19 mouse cellular contexts compared by ENCODE assay signal in genomic region chr4:143985165-143985564, GRCm38 (mm10). TPM values are rescaled to one million over a fixed set of nuclear protein-coding genes. Genes with fewer than 3 reads are reported as not detected.
DNase-seq lines count a peak whose midpoint lies in the region.
"Had no signal": no experiment of that assay in that cellular context is flagged by ENCODE, and none has a peak within 500 bp of the region (broad histone marks: within the 10 kb centered on the region; RNA-seq: fewer than 3 reads in every experiment).

No protein-coding gene starts in this region.

- DNase-seq in adrenal gland, adult 2 months = peak; percentile 8
- peak; percentile 11 to 24 for DNase-seq in frontal cortex, postnatal 10 days (ENCODE audit: low spot score in 2 of 2)
- DNase-seq in heart, adult 9 months (ENCODE audit: low spot score in 2 of 2) = peak; percentile 30 to 57
- DNase-seq in layer of hippocampus, adult 18-20 months (ENCODE audit: low spot score in 2 of 2) = peak; percentile 13 to 17
- DNase-seq in left cerebral cortex, adult 18-20 months (ENCODE audit: low spot score in 2 of 2) = peak; percentile 1 to 4
- peak; percentile 0 for DNase-seq in lung, postnatal 14 days
- DNase-seq in right cerebral cortex, adult 2 months (ENCODE audit: low spot score in 2 of 2) = peak; percentile 7 to 15
- peak; percentile 3 to 16 for DNase-seq in urinary bladder, adult 18-20 months (ENCODE audit: low spot score in 2 of 2)

RNA-seq across cellular contexts. Expression of gene Pramef17, which starts 9.0 kb away (rescaled TPM):
- not detected for total RNA-seq in adrenal gland, adult 2 months (2021)
- not detected in 2 replicates for polyA plus RNA-seq in adrenal gland, adult 2 months (2012; rRNA removed)
- total RNA-seq in layer of hippocampus, adult 18-20 months (2021) = not detected
- not detected for total RNA-seq in left cerebral cortex, adult 18-20 months (2021)
- total RNA-seq: gastrocnemius, postnatal 36 days; left cerebral cortex, postnatal 10 days; MEL had no signal
- polyA plus RNA-seq: forebrain, embryonic 14.5 days; heart, embryonic 16.5 days; hindbrain, embryonic 16.5 days; kidney, embryonic 14.5 days; liver, embryonic 11.5 days; lung, postnatal 0 days; midbrain, embryonic 12.5 days; stomach, postnatal 0 days had no signal

RNA-seq across cellular contexts. Expression of gene Gm13101, which starts 18.4 kb away (rescaled TPM):
- total RNA-seq in adrenal gland, adult 2 months (2021) = not detected
- polyA plus RNA-seq in adrenal gland, adult 2 months (2012; rRNA removed) = not detected in 2 replicates
- not detected for total RNA-seq in layer of hippocampus, adult 18-20 months (2021)
- total RNA-seq in left cerebral cortex, adult 18-20 months (2021) = not detected
- total RNA-seq: gastrocnemius, postnatal 36 days; left cerebral cortex, postnatal 10 days; MEL had no signal
- polyA plus RNA-seq: forebrain, embryonic 14.5 days; heart, embryonic 16.5 days; hindbrain, embryonic 16.5 days; kidney, embryonic 14.5 days; liver, embryonic 11.5 days; lung, postnatal 0 days; midbrain, embryonic 12.5 days; stomach, postnatal 0 days had no signal

RNA-seq across cellular contexts. Expression of gene Pramef25, which starts 34.3 kb away (rescaled TPM):
- total RNA-seq in adrenal gland, adult 2 months (2021) = not detected
- not detected in 2 replicates for polyA plus RNA-seq in adrenal gland, adult 2 months (2012; rRNA removed)
- not detected for total RNA-seq in layer of hippocampus, adult 18-20 months (2021)
- total RNA-seq in left cerebral cortex, adult 18-20 months (2021) = not detected
- total RNA-seq: gastrocnemius, postnatal 36 days; left cerebral cortex, postnatal 10 days; MEL had no signal
- polyA plus RNA-seq: forebrain, embryonic 14.5 days; heart, embryonic 16.5 days; hindbrain, embryonic 16.5 days; kidney, embryonic 14.5 days; liver, embryonic 11.5 days; lung, postnatal 0 days; midbrain, embryonic 12.5 days; stomach, postnatal 0 days had no signal

Comparison
In these comparisons a context has a peak if more than half of its experiments do, and no peak if none do; other contexts are left out.
1. Peak in every context shown above with its lines: DNase-seq.